Mouse (Mus musculus) midbrain, embryonic 16.5 days (tissue): ENCODE results near the gene Hivep1. TPM values are rescaled to one million over a fixed set of nuclear protein-coding genes. Genes with fewer than 3 reads are reported as not detected.

Experiments used
- ATAC-seq: fragments of 200-750 bp; cut with Nextera tagmentation; 2 replicates; pipeline ENCODE4 v1.8.0; 2017; ENCODE audit warnings: moderate TSS enrichment
- H3K27ac ChIP-seq: fragments of 300-500 bp; sonication (generic); 2 replicates; pipeline ENCODE4 v1.5.1; 2014; ENCODE audit warnings: mild to moderate bottlenecking, low read length, mixed read lengths
- H3K27me3 ChIP-seq: fragments of 300-500 bp; sonication (generic); 2 replicates; pipeline ENCODE4 v1.6.1; 2014; ENCODE audit warnings: low read depth, low read length, mixed read lengths; ENCODE audit not compliant: control insufficient read depth, insufficient read depth
- H3K36me3 ChIP-seq: fragments of 300-500 bp; sonication (generic); 2 replicates; pipeline ENCODE4 v1.6.1; 2014; ENCODE audit warnings: mild to moderate bottlenecking, low read length, moderate library complexity, mixed read lengths; ENCODE audit not compliant: control insufficient read depth, insufficient read depth
- H3K4me1 ChIP-seq: fragments of 300-500 bp; sonication (generic); 2 replicates; pipeline ENCODE4 v1.6.1; 2014; ENCODE audit warnings: mild to moderate bottlenecking, low read length, mixed read lengths; ENCODE audit not compliant: control insufficient read depth, insufficient read depth
- H3K4me2 ChIP-seq: fragments of 300-500 bp; sonication (generic); 2 replicates; pipeline ENCODE4 v1.6.1; 2014; ENCODE audit warnings: mild to moderate bottlenecking, low read length, mixed read lengths
- H3K4me3 ChIP-seq: fragments of 300-500 bp; sonication (generic); 2 replicates; pipeline ENCODE4 v1.5.1; 2014; ENCODE audit warnings: low read depth, mild to moderate bottlenecking, low read length, moderate library complexity, mixed read lengths
- H3K9ac ChIP-seq: fragments of 300-500 bp; sonication (generic); 2 replicates; pipeline ENCODE4 v1.6.1; 2014; ENCODE audit warnings: low read depth, low read length, mixed read lengths
- H3K9me3 ChIP-seq: fragments of 300-500 bp; sonication (generic); replicated peaks from 2 replicates; pipeline ENCODE4 v1.6.1; 2014; ENCODE audit warnings: mild to moderate bottlenecking, low read length, mixed read lengths; ENCODE audit not compliant: control insufficient read depth, poor library complexity, severe bottlenecking
- WGBS: fragments of 180-500 bp; shearing (Covaris S2); extraction: QIAGEN DNeasy Blood & Tissue Kit; methylation state at CpG from one replicate; pipeline ENCODE4 v1.1.7; 2014; 5-methylcytosine and 5-hydroxymethylcytosine counted together
- polyA plus RNA-seq: library from polyadenylated mRNA; unstranded; fragments of >200 nt; fragmentation: Nextera tagmentation; extraction: Ambion mirVana; gene quantifications from 2 replicates; pipeline ENCODE4 v1.2.1, GENCODE M21; 2015

Gene Hivep1
- polyA plus RNA-seq, 1 experiment from 2014 or later, result 16.0 TPM

DNA sequence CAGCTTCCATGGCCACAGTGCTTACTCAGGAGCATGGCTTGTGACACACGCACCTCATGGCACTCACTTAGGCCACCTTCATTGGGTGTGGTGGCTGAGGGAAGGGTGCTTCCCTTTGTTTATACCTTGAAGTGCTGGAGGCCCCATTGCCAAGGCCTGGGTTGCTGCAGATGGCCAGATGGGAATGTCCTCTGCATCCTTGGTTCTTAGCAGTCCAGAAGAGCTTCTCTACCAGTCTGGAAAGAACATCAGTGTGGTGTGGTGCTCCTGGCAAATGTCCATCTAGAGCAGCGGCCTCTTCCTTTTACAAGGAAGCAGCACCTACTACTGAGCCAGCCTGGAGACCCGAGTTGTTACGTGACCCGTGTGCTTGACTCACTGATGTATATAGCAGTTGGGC lies 38.9 kb downstream of the Hivep1 start:
- no peak for ATAC-seq
- H3K4me2 ChIP-seq, result no peak overlapping the region
- peaks cover 11% of the 10 kb centered on the region for H3K4me1 ChIP-seq
- no peak overlapping the region for H3K9ac ChIP-seq
- H3K36me3 ChIP-seq, result no peaks in the 10 kb centered on the region
- no peak overlapping the region for H3K27ac ChIP-seq
- no peaks in the 10 kb centered on the region for H3K9me3 ChIP-seq
- WGBS, result 90% methylated on average over 5 of the region's 5 CpGs
- H3K27me3 ChIP-seq, result no peaks in the 10 kb centered on the region
- H3K4me3 ChIP-seq, result no peak overlapping the region

- 66% methylated on average over 8 of the region's 8 CpGs for WGBS
- Histone ChIP-seq H3K9ac (no peak overlapping the region), H3K27me3 (no peaks in the 10 kb centered on the region), H3K4me3 (no peak overlapping the region), H3K27ac (no peak overlapping the region), H3K9me3 (no peaks in the 10 kb centered on the region), H3K36me3 (no peaks in the 10 kb centered on the region), H3K4me2 (no peak overlapping the region), H3K4me1 (peaks cover 16% of the 10 kb centered on the region)
- no peak for ATAC-seq
Measured at GRCm38 (mm10) chr13:42092392-42093139, 40.7 kb downstream of the Hivep1 start.

GRCm38 (mm10) chr13:42093268-42094042 lies 41.6 kb downstream of the Hivep1 start:
- peaks cover 16% of the 10 kb centered on the region for H3K4me1 ChIP-seq
- H3K27ac ChIP-seq, result no peak overlapping the region
- no peak overlapping the region for H3K4me3 ChIP-seq
- no peak overlapping the region for H3K4me2 ChIP-seq
- H3K9me3 ChIP-seq, result no peaks in the 10 kb centered on the region
- no peaks in the 10 kb centered on the region for H3K27me3 ChIP-seq
- H3K9ac ChIP-seq, result no peak overlapping the region
- no peaks in the 10 kb centered on the region for H3K36me3 ChIP-seq
- 54% methylated on average over 12 of the region's 12 CpGs for WGBS
- no peak for ATAC-seq

GRCm38 (mm10) chr13:42095826-42096515 lies 44.1 kb downstream of the Hivep1 start:
- WGBS, result 78% methylated on average over 10 of the region's 10 CpGs

GRCm38 (mm10) chr13:42097109-42097508 lies 45.3 kb downstream of the Hivep1 start:
- Histone ChIP-seq H3K27ac (no peak overlapping the region), H3K9me3 (no peaks in the 10 kb centered on the region), H3K27me3 (no peaks in the 10 kb centered on the region), H3K36me3 (no peaks in the 10 kb centered on the region), H3K9ac (no peak overlapping the region), H3K4me3 (no peak overlapping the region), H3K4me1 (peaks cover 32% of the 10 kb centered on the region), H3K4me2 (no peak overlapping the region)
- ATAC-seq, result no peak

More at GRCm38 (mm10) chr13:42095826-42096515, 44.1 kb downstream of the Hivep1 start:
- H3K4me3 ChIP-seq, result no peak overlapping the region
- H3K9ac ChIP-seq, result 0 out of 2 replicates have a peak overlapping the region, but pooled peaks have one; percentile 22
- no peaks in the 10 kb centered on the region for H3K27me3 ChIP-seq
- no peak overlapping the region for H3K4me2 ChIP-seq
- peaks cover 21% of the 10 kb centered on the region for H3K4me1 ChIP-seq
- H3K36me3 ChIP-seq, result no peaks in the 10 kb centered on the region
- H3K9me3 ChIP-seq, result no peaks in the 10 kb centered on the region
- no peak overlapping the region for H3K27ac ChIP-seq
- no peak for ATAC-seq

DNA sequence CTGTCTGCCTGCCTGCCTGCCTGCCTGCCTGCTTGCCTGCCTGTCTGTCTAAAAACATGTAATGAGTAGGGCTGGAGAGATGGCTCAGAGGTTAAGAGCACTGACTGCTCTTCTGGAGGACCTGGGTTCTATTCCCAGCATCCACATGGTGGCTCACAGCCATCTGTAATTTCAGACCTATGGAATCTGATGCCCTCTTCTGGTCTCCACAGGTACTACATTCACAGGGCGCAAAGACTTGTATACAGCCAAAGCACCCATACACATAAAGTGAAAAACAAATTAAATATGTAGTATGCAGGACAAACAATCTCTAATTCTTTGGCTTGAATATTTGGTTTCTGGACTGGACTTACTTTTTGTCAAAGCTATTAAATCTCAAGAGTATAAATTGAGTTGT lies 46.7 kb downstream of the Hivep1 start:
- no peak overlapping the region for H3K27ac ChIP-seq
- no peak overlapping the region for H3K4me3 ChIP-seq
- 97% methylated on average over 1 of the region's 1 CpGs for WGBS
- no peaks in the 10 kb centered on the region for H3K36me3 ChIP-seq
- H3K9ac ChIP-seq, result no peak overlapping the region
- ATAC-seq, result no peak
- no peaks in the 10 kb centered on the region for H3K27me3 ChIP-seq
- H3K4me2 ChIP-seq, result no peak overlapping the region
- peaks cover 38% of the 10 kb centered on the region for H3K4me1 ChIP-seq
- no peaks in the 10 kb centered on the region for H3K9me3 ChIP-seq

GRCm38 (mm10) chr13:42099523-42099922 lies 47.7 kb downstream of the Hivep1 start:
- Histone ChIP-seq H3K4me3 (no peak overlapping the region), H3K27me3 (no peaks in the 10 kb centered on the region), H3K36me3 (no peaks in the 10 kb centered on the region), H3K9ac (no peak overlapping the region), H3K4me1 (peaks cover 43% of the 10 kb centered on the region), H3K9me3 (no peaks in the 10 kb centered on the region), H3K4me2 (no peak overlapping the region), H3K27ac (no peak overlapping the region)
- ATAC-seq, result no peak
- 81% methylated on average over 4 of the region's 4 CpGs for WGBS

GRCm38 (mm10) chr13:42101440-42102190 lies 49.8 kb downstream of the Hivep1 start:
- H3K4me2 ChIP-seq, result peak overlapping the region; percentile 26; the same call in 1 of the 2 replicates
- 29% methylated on average over 13 of the region's 13 CpGs for WGBS
- peak; percentile 33; the same call in 1 of the 2 replicates for ATAC-seq
- H3K4me3 ChIP-seq, result no peak overlapping the region
- H3K4me1 ChIP-seq, result peaks cover 41% of the 10 kb centered on the region
- no peaks in the 10 kb centered on the region for H3K36me3 ChIP-seq
- H3K9me3 ChIP-seq, result no peaks in the 10 kb centered on the region
- H3K9ac ChIP-seq, result no peak overlapping the region
- no peaks in the 10 kb centered on the region for H3K27me3 ChIP-seq
- H3K27ac ChIP-seq, result peak overlapping the region; percentile 55
